Mouse (Mus musculus) MEL (cell line): ENCODE results near the gene Cdc73.

ENCODE experiments used
- CTCF ChIP-seq, 3 experiments: IDR thresholded peaks in 2 of 3; conservative IDR thresholded peaks in 1 of 3; 2 replicates each; pipeline ENCODE4 v1.5.1; 2011 to 2012; ENCODE audit warnings: low read length in 3 of 3, low read depth in 2 of 3, mild to moderate bottlenecking in 2 of 3, improper control_type of control experiment in 1 of 3, inconsistent platforms in 1 of 3, mixed read lengths in 1 of 3, moderate library complexity in 1 of 3; ENCODE audit not compliant: control insufficient read depth in 1 of 3, insufficient read depth in 1 of 3, poor library complexity in 1 of 3, severe bottlenecking in 1 of 3
- E2F4 ChIP-seq: IDR thresholded peaks from 2 replicates; pipeline ENCODE4 v1.6.1; 2011; ENCODE audit warnings: low read depth, low read length, improper control_type of control experiment, borderline replicate concordance

GRCm38 (mm10) chr1:143675734-143676361 lies 26.8 kb downstream of the Cdc73 start:
- no peak for TF ChIP-seq E2F4
- peak in 1 of 3 experiments; percentile 37; a peak in 2 of 6 replicates for TF ChIP-seq CTCF (IDR thresholded peaks at IDR 0.05 in 2 of 3, conservative IDR thresholded peaks at IDR 0.05 in 1 of 3; ENCODE audit: control insufficient read depth in 1 of 3, insufficient read depth in 1 of 3, low read depth in 2 of 3, low read length in 3 of 3, poor library complexity in 1 of 3, severe bottlenecking in 1 of 3)
